Mouse (Mus musculus): ENCODE measurements at regions not wholly inside any gene's neighbourhood (a gene's known extent, or its start where the extent isn't known, plus 50 kb on each side); places are given as distances from the start of the nearest gene placed in this dataset.

DNA sequence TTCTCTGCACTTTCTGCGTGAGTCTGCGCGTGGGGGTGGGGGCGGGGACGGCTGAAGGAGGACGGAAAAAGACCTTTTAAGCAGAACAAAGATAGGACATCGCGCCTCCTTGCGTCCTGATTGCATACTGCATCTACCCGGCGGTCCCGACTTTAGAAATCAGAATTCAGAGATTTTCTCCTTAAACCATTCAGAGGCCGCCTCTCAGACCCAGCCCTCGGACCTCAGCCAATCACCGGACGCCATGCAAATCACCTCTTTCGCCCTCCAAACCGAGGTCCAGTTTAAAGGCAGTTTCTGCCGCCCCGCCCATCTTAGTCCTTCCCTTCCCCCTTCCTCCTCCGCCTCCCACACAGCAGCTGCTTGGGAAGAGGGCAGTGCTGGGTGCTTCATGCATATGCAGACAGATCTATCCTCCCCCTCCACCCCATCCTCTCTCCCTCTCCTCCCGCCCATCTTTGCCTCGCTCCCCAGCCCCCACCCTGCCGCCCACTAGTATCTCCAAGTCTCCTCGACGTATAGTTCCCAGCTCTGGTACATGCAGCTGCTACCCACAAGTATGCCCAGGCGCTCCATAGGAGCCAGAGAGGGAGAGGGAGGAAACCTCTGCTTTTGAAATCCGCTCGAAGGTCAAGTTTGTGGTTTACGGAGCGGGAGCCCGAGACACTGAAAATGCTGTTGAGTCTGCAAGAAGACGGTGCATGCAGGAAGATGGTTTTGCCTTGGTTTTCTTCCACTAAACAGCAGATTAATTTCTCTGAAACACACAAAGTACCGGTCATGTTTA is 126.0 kb downstream of the Tmem161b start (continued):
- peak; percentile 53; the same call in 1 of the 2 replicates for TF ChIP-seq ELF1 (IDR thresholded peaks at IDR 0.05; ENCODE audit: low read depth, low read length)
- TF ChIP-seq RAD21 (IDR thresholded peaks at IDR 0.05; ENCODE audit: low read depth, low read length), result peak; percentile 85
- no peak for TF ChIP-seq E2F4 (IDR thresholded peaks at IDR 0.05; ENCODE audit: borderline replicate concordance, low read depth, low read length)
- TF ChIP-seq JUND (IDR thresholded peaks at IDR 0.05; ENCODE audit: low read depth, low read length), result 0 out of 2 replicates have a peak, but pooled peaks have one; percentile 33
- TF ChIP-seq POLR2AphosphoS2 (IDR thresholded peaks at IDR 0.05; ENCODE audit: low read length), result 0 out of 2 replicates have a peak, but pooled peaks have one; percentile 18
- peak; percentile 49 for TF ChIP-seq MYB (IDR thresholded peaks at IDR 0.05; ENCODE audit: low read depth, low read length)
- no peak for TF ChIP-seq USF1 (IDR thresholded peaks at IDR 0.05; ENCODE audit: low read depth, low read length)
- TF ChIP-seq NRF1 (IDR thresholded peaks at IDR 0.05; ENCODE audit: insufficient read depth, low read depth, low read length, poor library complexity, severe bottlenecking), result peak; percentile 75
- no peak for TF ChIP-seq TAL1 (IDR thresholded peaks at IDR 0.05; ENCODE audit: low read length)
- TF ChIP-seq CTCF (IDR thresholded peaks at IDR 0.05 in 2 of 3, conservative IDR thresholded peaks at IDR 0.05 in 1 of 3; ENCODE audit: control insufficient read depth in 1 of 3, insufficient read depth in 1 of 3, low read depth in 2 of 3, low read length in 3 of 3, poor library complexity in 1 of 3, severe bottlenecking in 1 of 3), result peak; percentile 63 to 83 (median 66)
- peak; percentile 97 for TF ChIP-seq MAZ (IDR thresholded peaks at IDR 0.05; ENCODE audit: low read depth, low read length)
- TF ChIP-seq KAT2A (conservative IDR thresholded peaks at IDR 0.05; ENCODE audit: low read depth, low read length), result no peak
- no peak; the same call in 1 of the 2 replicates for TF ChIP-seq TBP (IDR thresholded peaks at IDR 0.05; ENCODE audit: low read depth, low read length)
- no peak for TF ChIP-seq ZKSCAN1 (IDR thresholded peaks at IDR 0.05; ENCODE audit: low read depth, low read length)

DNA sequence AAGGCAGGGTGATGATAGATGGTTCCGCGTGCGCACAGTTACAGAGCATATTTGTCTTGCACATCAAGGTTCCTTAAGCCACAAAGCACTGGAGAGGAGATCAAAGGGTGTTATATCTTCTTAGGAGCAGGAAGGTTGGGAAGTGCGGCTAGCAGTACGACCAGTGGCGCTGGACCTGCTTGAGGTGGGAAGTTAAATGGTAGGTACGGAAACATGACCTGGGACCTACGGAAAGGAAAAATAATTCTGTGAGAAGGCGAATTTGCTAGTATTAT is 126.5 kb downstream of the Tmem161b start:
- Histone ChIP-seq H3K9ac (ENCODE audit: control insufficient read depth, low read depth, low read length, poor library complexity, severe bottlenecking) (peak overlapping the region; percentile 73), H3K9me3 (replicated peaks; ENCODE audit: insufficient read depth, low read length) (no peaks in the 10 kb centered on the region), H3K27ac (ENCODE audit: control insufficient read depth, low read depth, low read length) (peak overlapping the region; percentile 90), H3K4me1 (ENCODE audit: control insufficient read depth in 1 of 2, insufficient read depth in 2 of 2, low read length in 2 of 2) (peaks cover 0 to 9% of the 10 kb centered on the region in 2 experiments; a peak in 3 of 4 replicates), H3K79me2 (ENCODE audit: control insufficient read depth, insufficient read depth, low read length, poor library complexity) (no peaks in the 10 kb centered on the region; the same call in 1 of the 2 replicates), H3K4me3 (ENCODE audit: control insufficient read depth in 1 of 2, insufficient read depth in 1 of 2, low read depth in 2 of 2, low read length in 2 of 2) (peak overlapping the region; percentile 73 to 83), H3K36me3 (ENCODE audit: control insufficient read depth in 1 of 2, insufficient read depth in 2 of 2, low read length in 2 of 2) (peaks cover 0 to 3% of the 10 kb centered on the region in 2 experiments; a peak in 2 of 4 replicates), H3K27me3 (ENCODE audit: control insufficient read depth in 1 of 2, insufficient read depth in 2 of 2, low read length in 2 of 2) (no peaks in the 10 kb centered on the region)
- TF ChIP-seq E2F4 (IDR thresholded peaks at IDR 0.05; ENCODE audit: borderline replicate concordance, low read depth, low read length) (0 out of 2 replicates have a peak, but pooled peaks have one; percentile 5), RAD21 (IDR thresholded peaks at IDR 0.05; ENCODE audit: low read depth, low read length) (no peak)
- no peak for DNase-seq (ENCODE audit: low read depth, low spot score)

DNA sequence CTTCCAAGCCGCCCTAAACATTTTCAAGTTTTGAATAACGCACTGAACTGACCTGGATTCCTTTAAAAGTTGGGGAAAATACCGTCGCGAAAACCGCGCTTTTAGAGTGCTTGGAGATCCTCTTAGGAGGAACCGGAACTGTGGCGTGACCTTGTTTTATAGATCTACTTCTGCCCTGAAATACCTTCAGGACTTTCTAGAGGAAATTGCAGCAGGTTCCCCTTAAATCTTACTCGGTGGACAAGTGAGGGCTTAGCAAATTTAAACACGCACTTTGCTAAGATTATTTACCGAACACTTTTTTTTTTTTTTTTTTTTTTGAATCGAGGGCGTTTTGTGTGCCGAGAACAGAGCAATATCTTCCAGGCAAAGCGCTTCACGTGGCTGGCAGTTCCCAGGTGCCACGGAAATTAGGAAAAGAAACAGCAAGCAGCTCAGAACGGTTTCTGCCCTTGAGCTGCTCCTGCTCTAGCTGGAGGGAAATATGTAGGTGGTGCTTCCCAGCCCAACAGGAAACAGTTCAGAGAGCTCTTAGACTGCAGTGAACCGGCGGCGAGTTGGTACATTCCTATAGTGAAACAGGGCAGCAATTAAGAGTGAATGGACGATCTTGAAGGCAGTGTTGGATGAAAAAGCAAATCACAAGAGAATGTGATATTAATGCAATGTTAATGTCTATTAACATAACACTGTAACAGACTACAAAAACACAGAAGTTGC is 127.1 kb downstream of the Tmem161b start:
- peak overlapping the region; percentile 73 to 83 for H3K4me3 ChIP-seq (ENCODE audit: control insufficient read depth in 1 of 2, insufficient read depth in 1 of 2, low read depth in 2 of 2, low read length in 2 of 2)
- H3K27ac ChIP-seq (ENCODE audit: control insufficient read depth, low read depth, low read length), result peak overlapping the region; percentile 90
- no peaks in the 10 kb centered on the region; the same call in 1 of the 2 replicates for H3K79me2 ChIP-seq (ENCODE audit: control insufficient read depth, insufficient read depth, low read length, poor library complexity)
- no peaks in the 10 kb centered on the region for H3K9me3 ChIP-seq (replicated peaks; ENCODE audit: insufficient read depth, low read length)
- peaks cover 0 to 3% of the 10 kb centered on the region in 2 experiments; a peak in 2 of 4 replicates for H3K36me3 ChIP-seq (ENCODE audit: control insufficient read depth in 1 of 2, insufficient read depth in 2 of 2, low read length in 2 of 2)
- peak; percentile 91 for DNase-seq (ENCODE audit: low read depth, low spot score)
- H3K4me1 ChIP-seq (ENCODE audit: control insufficient read depth in 1 of 2, insufficient read depth in 2 of 2, low read length in 2 of 2), result peaks cover 0 to 9% of the 10 kb centered on the region in 2 experiments; a peak in 3 of 4 replicates
- no peaks in the 10 kb centered on the region for H3K27me3 ChIP-seq (ENCODE audit: control insufficient read depth in 1 of 2, insufficient read depth in 2 of 2, low read length in 2 of 2)
- peak overlapping the region; percentile 73 for H3K9ac ChIP-seq (ENCODE audit: control insufficient read depth, low read depth, low read length, poor library complexity, severe bottlenecking)
- TF ChIP-seq ZKSCAN1 (IDR thresholded peaks at IDR 0.05; ENCODE audit: low read depth, low read length) (no peak), GABPA (IDR thresholded peaks at IDR 0.05; ENCODE audit: low read depth, low read length) (no peak), SIN3A (IDR thresholded peaks at IDR 0.05; ENCODE audit: low read length) (0 out of 2 replicates have a peak, but pooled peaks have one; percentile 41), NRF1 (IDR thresholded peaks at IDR 0.05; ENCODE audit: insufficient read depth, low read depth, low read length, poor library complexity, severe bottlenecking) (no peak), CHD1 (IDR thresholded peaks at IDR 0.05; ENCODE audit: low read depth, low read length) (peak; percentile 98), MEF2A (IDR thresholded peaks at IDR 0.05; ENCODE audit: extremely low read depth, insufficient replicate concordance, low read depth, low read length, poor library complexity, severe bottlenecking) (no peak), CTCF (IDR thresholded peaks at IDR 0.05 in 2 of 3, conservative IDR thresholded peaks at IDR 0.05 in 1 of 3; ENCODE audit: control insufficient read depth in 1 of 3, insufficient read depth in 1 of 3, low read depth in 2 of 3, low read length in 3 of 3, poor library complexity in 1 of 3, severe bottlenecking in 1 of 3) (no peak), ELF1 (IDR thresholded peaks at IDR 0.05; ENCODE audit: low read depth, low read length) (0 out of 2 replicates have a peak, but pooled peaks have one; percentile 11), RAD21 (IDR thresholded peaks at IDR 0.05; ENCODE audit: low read depth, low read length) (no peak), HCFC1 (IDR thresholded peaks at IDR 0.05; ENCODE audit: low read depth, low read length) (peak; percentile 54), RCOR1 (IDR thresholded peaks at IDR 0.05; ENCODE audit: low read depth, low read length) (0 out of 2 replicates have a peak, but pooled peaks have one; percentile 8), ZNF384 (IDR thresholded peaks at IDR 0.05; ENCODE audit: low read depth, low read length) (peak; percentile 46; the same call in 1 of the 2 replicates), MYB (IDR thresholded peaks at IDR 0.05; ENCODE audit: low read depth, low read length) (no peak), POLR2A (IDR thresholded peaks at IDR 0.05; ENCODE audit: control insufficient read depth in 1 of 2, insufficient read depth in 1 of 2, low read depth in 1 of 2, low read length in 2 of 2, poor library complexity in 1 of 2) (peak in 1 of 2 experiments; percentile 73; a peak in 2 of 4 replicates), BHLHE40 (IDR thresholded peaks at IDR 0.05; ENCODE audit: borderline replicate concordance, low read depth, low read length) (no peak)

Measured in MEL (cell line).